Mouse (Mus musculus) brain, embryonic 14.5 days (tissue): ENCODE measurements at regions not wholly inside any gene's neighbourhood (a gene's known extent, or its start where the extent isn't known, plus 50 kb on each side); places are given as distances from the start of the nearest gene placed in this dataset.

ENCODE experiments used
- CTCF ChIP-seq: fragments of 200-500 bp; IDR thresholded peaks from 2 replicates; pipeline ENCODE4 v1.5.1; 2012; ENCODE audit warnings: inconsistent platforms, mild to moderate bottlenecking, moderate library complexity, borderline replicate concordance; ENCODE audit not compliant: insufficient read depth, insufficient read length; ENCODE audit errors: extremely low read depth
- POLR2A ChIP-seq: fragments of 200-500 bp; IDR thresholded peaks from 2 replicates; pipeline ENCODE4 v1.6.1; 2012; ENCODE audit warnings: mild to moderate bottlenecking, inconsistent platforms, borderline replicate concordance; ENCODE audit not compliant: poor library complexity, insufficient read depth, insufficient read length, severe bottlenecking; ENCODE audit errors: extremely low read depth

DNA sequence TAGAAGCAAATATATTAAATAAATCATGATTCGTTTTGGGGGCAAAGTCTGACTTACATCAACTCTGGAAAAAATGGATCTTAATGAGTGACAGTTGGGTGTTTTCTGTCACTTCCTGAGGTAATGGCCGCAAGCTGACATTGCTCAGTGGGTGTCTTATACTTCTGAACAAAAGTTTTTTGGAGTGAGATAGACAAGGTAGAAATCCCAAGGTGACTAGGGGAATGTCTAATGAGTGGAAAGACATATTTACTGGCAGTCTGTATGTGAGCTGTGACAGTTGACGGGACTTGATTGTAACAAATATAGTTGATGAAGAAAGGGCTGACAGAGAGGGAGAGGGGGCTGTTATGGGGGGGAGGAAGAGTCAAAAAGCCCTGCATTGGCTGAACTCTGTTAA is 257.8 kb downstream of the Tcf7l2 start:
- TF ChIP-seq POLR2A (no peak), CTCF (no peak)
